ENCODE assay signal across 8 mouse cellular contexts in the genomic region with DNA sequence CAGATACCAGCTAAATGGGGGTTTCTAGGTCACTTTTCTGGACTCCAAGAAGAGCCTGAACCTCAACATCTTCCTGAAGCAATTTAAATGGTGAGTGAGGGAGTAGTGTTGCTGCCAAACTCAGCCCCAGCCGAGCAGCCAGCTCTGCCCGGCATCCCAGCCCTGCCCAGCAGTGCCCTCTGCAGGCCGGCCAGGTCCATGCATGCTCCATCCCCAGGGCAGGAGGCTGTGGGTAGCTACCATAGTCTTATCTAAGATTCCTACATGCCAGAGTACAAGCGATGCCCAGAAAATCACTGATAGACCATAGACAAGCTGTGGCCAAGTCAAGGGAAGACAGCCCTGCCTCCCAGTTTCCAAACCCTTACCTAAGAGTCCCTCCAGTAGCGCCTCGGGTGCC. TPM values are rescaled to one million over a fixed set of nuclear protein-coding genes. Genes with fewer than 3 reads are reported as not detected.
DNase-seq lines count a peak whose midpoint lies in the region; ATAC-seq and TF ChIP-seq lines count a peak whose summit lies in the region.

No protein-coding gene starts in this region.

- TF ChIP-seq POLR2A in cerebellum, adult 2 months (IDR thresholded peaks at IDR 0.05; ENCODE audit: borderline replicate concordance, insufficient read depth, low read length): no peak

- peak; percentile 61; the same call in 1 of the 2 replicates for ATAC-seq in hindbrain, embryonic 16.5 days
- peak; percentile 92 for ATAC-seq in megakaryocyte progenitor cell, adult 5-6 weeks (replicated peaks; ENCODE audit: poor library complexity)

- DNase-seq in MN1 (ENCODE audit: low spot score): peak; percentile 62
- DNase-seq in cerebellum, adult 2 months: peak; percentile 67 to 79
- peak; percentile 54 for DNase-seq in forelimb bud, embryonic 11.5 days (ENCODE audit: low read depth, low spot score)
- DNase-seq in left cerebral cortex, adult 18-20 months (ENCODE audit: low spot score in 2 of 2): peak; percentile 84 to 86
- peak; percentile 82 for DNase-seq in right cerebral cortex, postnatal 14 days
- DNase-seq in urinary bladder, postnatal 36 days (ENCODE audit: low spot score in 2 of 2): peak; percentile 75 to 79

- H3K9me3 ChIP-seq in hindbrain, embryonic 16.5 days (ENCODE audit: control insufficient read depth, low read length): no peaks in the 10 kb centered on the region

- peak; percentile 98 for TF ChIP-seq CTCF in cerebellum, adult 2 months (IDR thresholded peaks at IDR 0.05; ENCODE audit: borderline replicate concordance, insufficient read depth, low read depth, low read length)

- H3K4me1 ChIP-seq in cerebellum, adult 2 months (ENCODE audit: control insufficient read depth, insufficient read depth, low read length): no peaks in the 10 kb centered on the region
- no peaks in the 10 kb centered on the region for H3K4me1 ChIP-seq in hindbrain, embryonic 16.5 days (ENCODE audit: control insufficient read depth, insufficient read depth, low read depth, low read length)

- no peak overlapping the region for H3K9ac ChIP-seq in hindbrain, embryonic 16.5 days (ENCODE audit: low read depth, low read length)

- no peak overlapping the region for H3K4me3 ChIP-seq in cerebellum, adult 2 months (replicated peaks; ENCODE audit: insufficient read depth, low read depth, low read length)
- no peak overlapping the region for H3K4me3 ChIP-seq in hindbrain, embryonic 16.5 days (ENCODE audit: low read length)

- no peaks in the 10 kb centered on the region for H3K36me3 ChIP-seq in hindbrain, embryonic 16.5 days (ENCODE audit: control insufficient read depth, insufficient read depth, low read length)

- WGBS in cerebellum, adult 2 months: 42% methylated on average over 6 of the region's 6 CpGs
- WGBS in hindbrain, embryonic 16.5 days: 43% methylated on average over 6 of the region's 6 CpGs

- no peak overlapping the region for H3K4me2 ChIP-seq in hindbrain, embryonic 16.5 days (ENCODE audit: low read length)

- H3K27ac ChIP-seq in cerebellum, adult 2 months (ENCODE audit: insufficient read depth, low read length): no peak overlapping the region
- no peak overlapping the region for H3K27ac ChIP-seq in hindbrain, embryonic 16.5 days (ENCODE audit: low read depth, low read length)

- H3K27me3 ChIP-seq in cerebellum, adult 2 months (ENCODE audit: control insufficient read depth, insufficient read depth, low read length): no peaks in the 10 kb centered on the region
- no peaks in the 10 kb centered on the region for H3K27me3 ChIP-seq in hindbrain, embryonic 16.5 days (replicated peaks; ENCODE audit: control insufficient read depth, insufficient read depth, low read length)

RNA-seq across cellular contexts. Expression of gene Adssl1, which starts 14.1 kb away (rescaled TPM):
- polyA plus RNA-seq in cerebellum, adult 2 months (2012; rRNA removed): 69.3 and 72.0 TPM in 2 replicates
- polyA plus RNA-seq in hindbrain, embryonic 16.5 days (2015; fragmentation: Nextera tagmentation; extraction: Ambion mirVana): 7.7 and 7.9 TPM in 2 replicates
- 10 to 100 TPM; 16.4 to 19.7 TPM for total RNA-seq in left cerebral cortex, adult 18-20 months (2021)
- total RNA-seq in megakaryocyte progenitor cell, adult 5-6 weeks (2015): 113 and 131 TPM in 2 replicates
- 113 and 126 TPM in 2 replicates for total RNA-seq in megakaryocyte progenitor cell, adult 5-6 weeks (2017)

RNA-seq across cellular contexts. Expression of gene Inf2, which starts 17.2 kb away (rescaled TPM):
- 34.9 and 41.8 TPM in 2 replicates for polyA plus RNA-seq in cerebellum, adult 2 months (2012; rRNA removed)
- 1.0 and 1.1 TPM in 2 replicates for polyA plus RNA-seq in hindbrain, embryonic 16.5 days (2015; fragmentation: Nextera tagmentation; extraction: Ambion mirVana)
- 100 to 1,000 TPM; 127 to 138 TPM for total RNA-seq in left cerebral cortex, adult 18-20 months (2021)
- 11.0 and 13.6 TPM in 2 replicates for total RNA-seq in megakaryocyte progenitor cell, adult 5-6 weeks (2015)
- total RNA-seq in megakaryocyte progenitor cell, adult 5-6 weeks (2017): 4.8 and 7.1 TPM in 2 replicates

RNA-seq across cellular contexts. Expression of gene Siva1, which starts 38.7 kb away (rescaled TPM):
- 33.6 and 34.6 TPM in 2 replicates for polyA plus RNA-seq in cerebellum, adult 2 months (2012; rRNA removed)
- 48.1 and 57.5 TPM in 2 replicates for polyA plus RNA-seq in hindbrain, embryonic 16.5 days (2015; fragmentation: Nextera tagmentation; extraction: Ambion mirVana)
- total RNA-seq in left cerebral cortex, adult 18-20 months (2021): 10 to 100 TPM; 21.6 to 22.0 TPM
- 163 and 168 TPM in 2 replicates for total RNA-seq in megakaryocyte progenitor cell, adult 5-6 weeks (2015)
- total RNA-seq in megakaryocyte progenitor cell, adult 5-6 weeks (2017): 291 and 325 TPM in 2 replicates

Comparison
In these comparisons a context has a peak if more than half of its experiments do, and no peak if none do; other contexts are left out.
1. RNA of gene Adssl1, which starts 14.1 kb away (total RNA-seq): 113 to 131 TPM in megakaryocyte progenitor cell, adult 5-6 weeks; 16.4 to 19.7 TPM in left cerebral cortex, adult 18-20 months; every median in the first group is over 4 times any median in the second.
2. RNA of gene Inf2, which starts 17.2 kb away (total RNA-seq): 127 to 138 TPM in left cerebral cortex, adult 18-20 months; 4.8 to 13.6 TPM in megakaryocyte progenitor cell, adult 5-6 weeks; every median in the first group is over 4 times any median in the second.
3. RNA of gene Siva1, which starts 38.7 kb away (total RNA-seq): 163 to 325 TPM in megakaryocyte progenitor cell, adult 5-6 weeks; 21.6 to 22.0 TPM in left cerebral cortex, adult 18-20 months; every median in the first group is over 4 times any median in the second.
4. Peak in every context shown above with its lines, with median percentiles within 50 percentile points of each other: DNase-seq.